Mouse (Mus musculus): Measurements from ENCODE around the gene Ncapd2.

DNA sequence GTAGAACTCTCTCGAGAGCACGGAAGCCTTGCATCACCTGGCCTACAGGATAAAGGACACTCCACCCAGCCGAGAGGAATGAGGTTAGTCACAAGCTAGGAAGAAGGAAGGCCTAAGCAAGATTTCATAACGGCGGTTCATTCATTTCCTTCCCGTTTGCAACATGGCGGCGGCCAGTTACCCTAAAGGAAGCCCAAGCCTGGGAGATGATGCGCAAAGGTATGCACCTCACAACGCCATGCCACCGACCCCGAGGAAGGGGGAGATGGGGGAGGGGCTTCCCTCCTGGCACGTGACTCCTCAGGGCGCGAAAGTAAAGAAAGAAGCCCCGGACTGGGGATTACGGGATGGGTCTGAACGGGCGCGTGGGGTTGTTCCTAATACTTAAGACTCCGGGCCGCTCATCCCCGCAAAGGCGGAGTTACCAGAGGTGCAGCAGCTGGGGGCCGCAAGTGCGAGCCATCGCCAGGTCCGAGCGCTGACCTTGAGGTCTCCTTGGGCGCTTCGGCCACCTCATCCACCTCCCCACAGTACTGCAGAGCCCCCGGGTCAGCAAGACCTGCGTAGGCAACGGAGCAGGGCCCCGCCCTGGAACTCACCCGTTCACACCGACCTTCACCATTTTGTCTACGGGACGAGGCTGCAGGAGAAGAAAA is 26.7 kb downstream of the Ncapd2 start:
- TF ChIP-seq CTCF (IDR thresholded peaks at IDR 0.05; ENCODE audit: low read depth) (no peak), EP300 (IDR thresholded peaks at IDR 0.05; ENCODE audit: low read depth) (no peak)

Measured in liver, embryonic 14.5 days (tissue).